Mouse (Mus musculus): ENCODE measurements around the gene Thap2.

DNA sequence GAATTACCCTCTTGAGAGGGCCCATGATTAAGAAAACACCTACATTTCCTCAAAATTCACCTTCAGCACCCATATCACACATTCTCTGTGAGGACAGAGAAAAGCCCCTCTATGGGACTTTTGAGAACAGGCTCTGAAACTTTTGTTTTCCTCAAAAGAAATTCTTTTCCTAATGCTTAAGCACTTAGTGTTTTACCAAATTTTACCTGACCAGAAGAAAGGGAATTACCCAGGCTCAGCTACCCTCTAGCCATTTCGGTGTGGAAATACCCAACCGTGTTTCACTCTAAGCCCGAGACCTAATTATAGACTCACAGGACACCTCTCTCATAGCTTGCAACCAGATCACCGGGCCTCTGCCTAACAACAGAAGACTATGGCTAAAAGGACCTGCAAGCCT, 51.2 kb downstream of the Thap2 start:
- no peak for TF ChIP-seq CTCF (IDR thresholded peaks at IDR 0.05; ENCODE audit: low read depth, low read length)
- TF ChIP-seq POLR2A (IDR thresholded peaks at IDR 0.05; ENCODE audit: borderline replicate concordance, low read depth, low read length): no peak

Measured in bone marrow macrophage, adult 2 months (primary cell).